Mouse (Mus musculus): ENCODE data around the gene Dock3. TPM values are rescaled to one million over a fixed set of nuclear protein-coding genes. Genes with fewer than 3 reads are reported as not detected.
A peak's percentile ranks its signal among the peaks of the same experiment; 100 is the strongest.

Dock3 gene
- polyA plus RNA-seq, 1 experiment from 2014 or later, result 0.42 TPM

GRCm38 (mm10) chr9:107275710-107276109 lies 44.0 kb upstream of the Dock3 start:
- no peaks in the 10 kb centered on the region for H3K36me3 ChIP-seq (ENCODE audit: control insufficient read depth, insufficient read depth, low read length)
- ATAC-seq (ENCODE audit: insufficient number of reproducible peaks, insufficient read depth, low FRiP score, low read depth), result no peak
- no peak overlapping the region for H3K4me3 ChIP-seq (ENCODE audit: control insufficient read depth in 1 of 2, insufficient read depth in 1 of 2, low read depth in 1 of 2, low read length in 2 of 2)
- no peak overlapping the region for H3K4me2 ChIP-seq (ENCODE audit: low read length)
- no peaks in the 10 kb centered on the region for H3K9me3 ChIP-seq (ENCODE audit: control insufficient read depth, low read length)
- H3K27me3 ChIP-seq (ENCODE audit: control insufficient read depth, insufficient read depth, low read length), result no peaks in the 10 kb centered on the region
- no peak overlapping the region for H3K27ac ChIP-seq (replicated peaks in 1 of 2; ENCODE audit: control insufficient read depth in 1 of 2, insufficient read depth in 1 of 2, low read depth in 2 of 2, low read length in 2 of 2)
- peaks cover 16 to 25% of the 10 kb centered on the region in 2 experiments for H3K4me1 ChIP-seq (ENCODE audit: control insufficient read depth in 2 of 2, insufficient read depth in 2 of 2, low read length in 2 of 2)
- H3K9ac ChIP-seq (ENCODE audit: low read length), result no peak overlapping the region
- WGBS, result 75% methylated on average over 5 of the region's 5 CpGs

GRCm38 (mm10) chr9:107274751-107275150 lies 43.0 kb upstream of the Dock3 start:
- H3K9me3 ChIP-seq (ENCODE audit: control insufficient read depth, low read length), result no peaks in the 10 kb centered on the region
- WGBS, result 77% methylated on average over 6 of the region's 6 CpGs
- no peaks in the 10 kb centered on the region for H3K27me3 ChIP-seq (ENCODE audit: control insufficient read depth, insufficient read depth, low read length)
- H3K4me1 ChIP-seq (ENCODE audit: control insufficient read depth in 2 of 2, insufficient read depth in 2 of 2, low read length in 2 of 2), result peaks cover 9 to 16% of the 10 kb centered on the region in 2 experiments; a peak in 3 of 4 replicates
- H3K9ac ChIP-seq (ENCODE audit: low read length), result no peak overlapping the region
- H3K36me3 ChIP-seq (ENCODE audit: control insufficient read depth, insufficient read depth, low read length), result no peaks in the 10 kb centered on the region
- no peak overlapping the region for H3K4me2 ChIP-seq (ENCODE audit: low read length)
- ATAC-seq (ENCODE audit: insufficient number of reproducible peaks, insufficient read depth, low FRiP score, low read depth), result no peak
- no peak overlapping the region for H3K4me3 ChIP-seq (ENCODE audit: control insufficient read depth in 1 of 2, insufficient read depth in 1 of 2, low read depth in 1 of 2, low read length in 2 of 2)
- H3K27ac ChIP-seq (replicated peaks in 1 of 2; ENCODE audit: control insufficient read depth in 1 of 2, insufficient read depth in 1 of 2, low read depth in 2 of 2, low read length in 2 of 2), result no peak overlapping the region

- H3K4me3 ChIP-seq (ENCODE audit: control insufficient read depth in 1 of 2, insufficient read depth in 1 of 2, low read depth in 1 of 2, low read length in 2 of 2), result no peak overlapping the region
- 71% methylated on average over 10 of the region's 10 CpGs for WGBS
- H3K27ac ChIP-seq (replicated peaks in 1 of 2; ENCODE audit: control insufficient read depth in 1 of 2, insufficient read depth in 1 of 2, low read depth in 2 of 2, low read length in 2 of 2), result no peak overlapping the region
- ATAC-seq (ENCODE audit: insufficient number of reproducible peaks, insufficient read depth, low FRiP score, low read depth), result no peak
- no peak overlapping the region for H3K9ac ChIP-seq (ENCODE audit: low read length)
- no peaks in the 10 kb centered on the region for H3K9me3 ChIP-seq (ENCODE audit: control insufficient read depth, low read length)
- H3K27me3 ChIP-seq (ENCODE audit: control insufficient read depth, insufficient read depth, low read length), result no peaks in the 10 kb centered on the region
- peaks cover 4 to 5% of the 10 kb centered on the region in 2 experiments; a peak in 1 of 4 replicates for H3K4me1 ChIP-seq (ENCODE audit: control insufficient read depth in 2 of 2, insufficient read depth in 2 of 2, low read length in 2 of 2)
- H3K4me2 ChIP-seq (ENCODE audit: low read length), result no peak overlapping the region
- no peaks in the 10 kb centered on the region for H3K36me3 ChIP-seq (ENCODE audit: control insufficient read depth, insufficient read depth, low read length)
Measured at GRCm38 (mm10) chr9:107273184-107273583, 41.5 kb upstream of the Dock3 start.

- Histone ChIP-seq H3K4me2 (ENCODE audit: low read length) (no peak overlapping the region), H3K9ac (ENCODE audit: low read length) (no peak overlapping the region), H3K4me3 (ENCODE audit: control insufficient read depth in 1 of 2, insufficient read depth in 1 of 2, low read depth in 1 of 2, low read length in 2 of 2) (no peak overlapping the region), H3K27me3 (ENCODE audit: control insufficient read depth, insufficient read depth, low read length) (no peaks in the 10 kb centered on the region), H3K36me3 (ENCODE audit: control insufficient read depth, insufficient read depth, low read length) (no peaks in the 10 kb centered on the region), H3K4me1 (ENCODE audit: control insufficient read depth in 2 of 2, insufficient read depth in 2 of 2, low read length in 2 of 2) (peaks cover 4 to 5% of the 10 kb centered on the region in 2 experiments; a peak in 1 of 4 replicates), H3K27ac (replicated peaks in 1 of 2; ENCODE audit: control insufficient read depth in 1 of 2, insufficient read depth in 1 of 2, low read depth in 2 of 2, low read length in 2 of 2) (no peak overlapping the region), H3K9me3 (ENCODE audit: control insufficient read depth, low read length) (no peaks in the 10 kb centered on the region)
- WGBS, result 23% methylated on average over 4 of the region's 4 CpGs
- ATAC-seq (ENCODE audit: insufficient number of reproducible peaks, insufficient read depth, low FRiP score, low read depth), result peak; percentile 42
Measured at GRCm38 (mm10) chr9:107272284-107272683, 40.6 kb upstream of the Dock3 start.

GRCm38 (mm10) chr9:107271177-107271938 lies 39.6 kb upstream of the Dock3 start:
- Histone ChIP-seq H3K9me3 (ENCODE audit: control insufficient read depth, low read length) (no peaks in the 10 kb centered on the region), H3K4me1 (ENCODE audit: control insufficient read depth in 2 of 2, insufficient read depth in 2 of 2, low read length in 2 of 2) (peaks cover 4 to 5% of the 10 kb centered on the region in 2 experiments; a peak in 1 of 4 replicates), H3K36me3 (ENCODE audit: control insufficient read depth, insufficient read depth, low read length) (no peaks in the 10 kb centered on the region), H3K9ac (ENCODE audit: low read length) (no peak overlapping the region), H3K27ac (replicated peaks in 1 of 2; ENCODE audit: control insufficient read depth in 1 of 2, insufficient read depth in 1 of 2, low read depth in 2 of 2, low read length in 2 of 2) (no peak overlapping the region), H3K27me3 (ENCODE audit: control insufficient read depth, insufficient read depth, low read length) (no peaks in the 10 kb centered on the region), H3K4me2 (ENCODE audit: low read length) (no peak overlapping the region), H3K4me3 (ENCODE audit: control insufficient read depth in 1 of 2, insufficient read depth in 1 of 2, low read depth in 1 of 2, low read length in 2 of 2) (no peak overlapping the region)
- 65% methylated on average over 7 of the region's 7 CpGs for WGBS
- no peak for ATAC-seq (ENCODE audit: insufficient number of reproducible peaks, insufficient read depth, low FRiP score, low read depth)

- no peak for ATAC-seq (ENCODE audit: insufficient number of reproducible peaks, insufficient read depth, low FRiP score, low read depth)
- Histone ChIP-seq H3K27me3 (ENCODE audit: control insufficient read depth, insufficient read depth, low read length) (no peaks in the 10 kb centered on the region), H3K27ac (replicated peaks in 1 of 2; ENCODE audit: control insufficient read depth in 1 of 2, insufficient read depth in 1 of 2, low read depth in 2 of 2, low read length in 2 of 2) (no peak overlapping the region), H3K4me1 (ENCODE audit: control insufficient read depth in 2 of 2, insufficient read depth in 2 of 2, low read length in 2 of 2) (peaks cover 4 to 5% of the 10 kb centered on the region in 2 experiments; a peak in 1 of 4 replicates), H3K4me3 (ENCODE audit: control insufficient read depth in 1 of 2, insufficient read depth in 1 of 2, low read depth in 1 of 2, low read length in 2 of 2) (no peak overlapping the region), H3K9ac (ENCODE audit: low read length) (no peak overlapping the region), H3K9me3 (ENCODE audit: control insufficient read depth, low read length) (no peaks in the 10 kb centered on the region), H3K36me3 (ENCODE audit: control insufficient read depth, insufficient read depth, low read length) (no peaks in the 10 kb centered on the region), H3K4me2 (ENCODE audit: low read length) (no peak overlapping the region)
- WGBS, result 80% methylated on average over 1 of the region's 1 CpGs
Measured at GRCm38 (mm10) chr9:107269772-107270171, 38.1 kb upstream of the Dock3 start.

DNA sequence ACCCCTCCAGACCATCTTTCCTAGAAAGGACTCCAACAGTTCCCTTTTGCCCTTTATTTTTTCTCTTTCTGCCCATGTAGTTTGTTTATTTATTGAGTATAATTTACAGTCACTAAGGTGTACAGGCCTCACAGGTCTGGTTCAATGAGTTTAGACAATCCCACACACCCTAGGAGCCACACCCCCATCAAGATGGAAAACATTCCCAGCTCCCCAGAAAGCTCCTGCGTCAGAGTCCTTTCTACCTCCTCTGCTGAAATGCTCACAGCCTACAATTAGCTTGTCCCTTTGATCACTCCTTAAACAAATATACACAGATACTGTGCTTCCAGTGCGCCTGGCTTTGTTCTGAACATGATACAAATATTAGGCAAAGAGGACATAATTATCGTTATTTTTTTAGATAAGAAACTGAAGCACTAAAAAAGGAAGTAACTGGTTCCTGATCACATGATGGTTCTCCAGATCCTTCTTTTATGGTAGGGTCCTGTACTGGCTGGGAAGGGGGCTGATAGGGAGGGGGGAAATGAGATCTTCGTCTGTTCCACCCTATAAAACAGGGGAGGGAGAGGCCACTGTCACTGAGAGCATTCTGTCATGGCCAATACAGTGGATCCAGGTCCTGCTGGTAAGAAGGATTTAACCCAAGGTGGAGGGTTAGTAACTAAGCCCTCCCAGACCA lies 36.2 kb upstream of the Dock3 start:
- Histone ChIP-seq H3K4me1 (ENCODE audit: control insufficient read depth in 2 of 2, insufficient read depth in 2 of 2, low read length in 2 of 2) (peaks cover 4 to 5% of the 10 kb centered on the region in 2 experiments; a peak in 1 of 4 replicates), H3K27ac (replicated peaks in 1 of 2; ENCODE audit: control insufficient read depth in 1 of 2, insufficient read depth in 1 of 2, low read depth in 2 of 2, low read length in 2 of 2) (no peak overlapping the region), H3K4me3 (ENCODE audit: control insufficient read depth in 1 of 2, insufficient read depth in 1 of 2, low read depth in 1 of 2, low read length in 2 of 2) (no peak overlapping the region), H3K9me3 (ENCODE audit: control insufficient read depth, low read length) (no peaks in the 10 kb centered on the region), H3K4me2 (ENCODE audit: low read length) (no peak overlapping the region), H3K27me3 (ENCODE audit: control insufficient read depth, insufficient read depth, low read length) (no peaks in the 10 kb centered on the region), H3K36me3 (ENCODE audit: control insufficient read depth, insufficient read depth, low read length) (no peaks in the 10 kb centered on the region), H3K9ac (ENCODE audit: low read length) (no peak overlapping the region)
- 47% methylated on average over 4 of the region's 4 CpGs for WGBS
- no peak for ATAC-seq (ENCODE audit: insufficient number of reproducible peaks, insufficient read depth, low FRiP score, low read depth)
